In the genomic region with DNA sequence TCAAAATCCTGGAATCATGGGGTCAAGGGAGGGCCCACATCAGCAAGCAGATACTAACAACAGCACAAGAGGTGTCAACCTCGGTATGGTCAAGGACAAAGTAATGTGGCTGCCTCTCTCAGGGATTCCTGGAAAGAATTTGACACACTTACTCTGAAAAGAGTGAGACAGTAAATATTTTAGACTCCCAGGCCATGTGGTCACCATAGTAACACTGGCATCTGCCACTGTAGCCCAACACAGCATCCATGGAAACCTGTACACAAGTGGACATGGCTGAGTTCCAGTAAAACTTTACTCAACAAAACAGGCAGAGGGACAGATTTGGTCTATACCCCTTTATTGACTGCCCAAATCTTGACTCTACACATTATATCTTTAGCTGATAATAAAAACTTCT, we compare ENCODE assay signal across 14 mouse cellular contexts. TPM values are rescaled to one million over a fixed set of nuclear protein-coding genes. Genes with fewer than 3 reads are reported as not detected.
DNase-seq lines count a peak whose midpoint lies in the region; ATAC-seq and TF ChIP-seq lines count a peak whose summit lies in the region.
"Had no signal": no experiment of that assay in that cellular context is flagged by ENCODE, and none has a peak within 500 bp of the region (broad histone marks: within the 10 kb centered on the region; RNA-seq: fewer than 3 reads in every experiment).

No protein-coding gene starts in this region.

- H3K27ac ChIP-seq in gastrocnemius, adult 2 months: peak overlapping the region; percentile 8; the same call in 1 of the 2 replicates
- peak overlapping the region; percentile 63 for H3K27ac ChIP-seq in heart, adult 2 months
- no peak overlapping the region for H3K27ac ChIP-seq in lung, embryonic 16.5 days (ENCODE audit: low read length)
- H3K27ac ChIP-seq: heart, embryonic 13.5 days; kidney, postnatal 0 days had no signal

- peak; percentile 17; the same call in 1 of the 2 replicates for ATAC-seq in lung, embryonic 16.5 days (ENCODE audit: low read depth)
- ATAC-seq: CD4-positive, CD25-positive, alpha-beta regulatory T cell, adult 4 months had no signal

- H3K27me3 ChIP-seq in heart, adult 2 months (ENCODE audit: control insufficient read depth, insufficient read depth, low read length): no peaks in the 10 kb centered on the region
- no peaks in the 10 kb centered on the region for H3K27me3 ChIP-seq in lung, embryonic 16.5 days (ENCODE audit: control insufficient read depth, insufficient read depth, low read depth, low read length)
- H3K27me3 ChIP-seq: heart, embryonic 13.5 days; megakaryocyte, embryonic 14.5 days had no signal

- peaks cover 2% of the 10 kb centered on the region for H3K36me3 ChIP-seq in heart, adult 2 months (ENCODE audit: control insufficient read depth, insufficient read depth, low read length)
- H3K36me3 ChIP-seq in lung, embryonic 16.5 days (ENCODE audit: control insufficient read depth, insufficient read depth, low read length): no peaks in the 10 kb centered on the region
- H3K36me3 ChIP-seq: heart, embryonic 13.5 days had no signal

- DNase-seq in gastrocnemius, adult 2 months: peak; percentile 44
- DNase-seq in gastrocnemius, postnatal 25 days: no peak
- DNase-seq in MN1 (ENCODE audit: low spot score) (peak; percentile 44), liver (no peak)
- peak; percentile 37 to 69 for DNase-seq in heart, adult 2 months
- DNase-seq in T-cell, adult 2 months (ENCODE audit: low spot score): no peak
- DNase-seq in kidney, adult 8-10 months: no peak
- DNase-seq: cerebellum, postnatal 36 days had no signal

- no peak overlapping the region for H3K9ac ChIP-seq in heart, adult 2 months (ENCODE audit: low read depth, low read length)
- H3K9ac ChIP-seq in lung, embryonic 16.5 days (ENCODE audit: low read length): no peak overlapping the region
- H3K9ac ChIP-seq: heart, embryonic 13.5 days had no signal

- TF ChIP-seq EP300 in heart, adult 2 months (IDR thresholded peaks at IDR 0.05; ENCODE audit: insufficient read depth, low read depth, low read length): 0 out of 2 replicates have a peak, but pooled peaks have one; percentile 18

- H3K4me3 ChIP-seq in gastrocnemius, adult 2 months: no peak overlapping the region
- H3K4me3 ChIP-seq in heart, adult 2 months: no peak overlapping the region
- H3K4me3 ChIP-seq in lung, embryonic 16.5 days (ENCODE audit: low read length): no peak overlapping the region
- H3K4me3 ChIP-seq: erythroblast, embryonic 14.5 days; heart, embryonic 13.5 days; megakaryocyte, embryonic 14.5 days had no signal

- TF ChIP-seq POLR2A in heart, adult 2 months (IDR thresholded peaks at IDR 0.05; ENCODE audit: insufficient read depth, low read depth, low read length): no peak

- intact Hi-C loops in gastrocnemius, adult 2 months (cut with DNase I): no loop called here
- intact Hi-C loops in heart, adult 2 months (cut with DNase I): loop anchor here (2.0 to 5.0 kb wide), 2 partner anchors 43 to 88 kb away; no protein-coding TSS in a partner anchor

- H3K4me1 ChIP-seq in heart, adult 2 months (ENCODE audit: control insufficient read depth, insufficient read depth, low read length): peaks cover 16% of the 10 kb centered on the region
- no peaks in the 10 kb centered on the region for H3K4me1 ChIP-seq in lung, embryonic 16.5 days (replicated peaks; ENCODE audit: control insufficient read depth, insufficient read depth, low read length)

- TF ChIP-seq CTCF in gastrocnemius, adult 2 months (IDR thresholded peaks at IDR 0.05): no peak
- TF ChIP-seq CTCF in heart, adult 2 months (IDR thresholded peaks at IDR 0.05): no peak

- H3K4me2 ChIP-seq in lung, embryonic 16.5 days (ENCODE audit: low read depth, low read length): no peak overlapping the region
- H3K4me2 ChIP-seq: heart, embryonic 13.5 days had no signal

- H3K79me2 ChIP-seq in heart, adult 2 months (replicated peaks; ENCODE audit: control insufficient read depth, insufficient read depth, low read length): peaks cover 10% of the 10 kb centered on the region; the same call in 1 of the 2 replicates

- 31% methylated on average over 1 of the region's 1 CpGs for WGBS in heart, adult 2 months
- WGBS in lung, embryonic 16.5 days: 41% methylated on average over 1 of the region's 1 CpGs

- H3K9me3 ChIP-seq in lung, embryonic 16.5 days (ENCODE audit: control insufficient read depth, low read length): no peaks in the 10 kb centered on the region
- H3K9me3 ChIP-seq: heart, embryonic 13.5 days; megakaryocyte, embryonic 14.5 days had no signal

RNA-seq across cellular contexts. Expression of gene Slco3a1, which starts 43.9 kb away (rescaled TPM):
- total RNA-seq in gastrocnemius, adult 2 months (2021): 10 to 100 TPM; 67.1 to 83.8 TPM
- total RNA-seq in gastrocnemius, postnatal 25 days (2021): 10 to 100 TPM; 38.7 to 63.2 TPM
- 100 to 1,000 TPM; 124 to 146 TPM for total RNA-seq in heart, adult 2 months (2021)
- 93.1 and 138 TPM in 2 replicates for polyA plus RNA-seq in heart, adult 2 months (2012; rRNA removed)
- 9.7 and 11.3 TPM in 2 replicates for polyA plus RNA-seq in lung, embryonic 16.5 days (2015; fragmentation: Nextera tagmentation; extraction: Ambion mirVana)

Comparison
In these comparisons a context has a peak if more than half of its experiments do, and no peak if none do; other contexts are left out.
1. DNase-seq: peak in gastrocnemius, adult 2 months (single experiment), MN1 (single experiment) and heart, adult 2 months (2 of 2); none in gastrocnemius, postnatal 25 days (single experiment), T-cell, adult 2 months (single experiment), kidney, adult 8-10 months (0 of 2) and liver (single experiment).